Mouse (Mus musculus) CH12.LX (cell line): ENCODE measurements around the gene Tmed2.
A peak's percentile ranks its signal among the peaks of the same experiment; 100 is the strongest.

Experiments used
- CHD2 ChIP-seq: IDR thresholded peaks from 2 replicates; pipeline ENCODE4 v1.6.1; 2011; ENCODE audit warnings: low read length, improper control_type of control experiment
- CTCF ChIP-seq, 2 experiments: IDR thresholded peaks in 1 of 2; conservative IDR thresholded peaks in 1 of 2; 2 replicates each; pipeline ENCODE4 v1.5.1; 2011 to 2012; ENCODE audit warnings: low read depth in 2 of 2, low read length in 2 of 2, improper control_type of control experiment in 1 of 2, inconsistent platforms in 1 of 2, mild to moderate bottlenecking in 1 of 2, moderate library complexity in 1 of 2
- EP300 ChIP-seq: IDR thresholded peaks from 2 replicates; pipeline ENCODE4 v1.6.1; 2011; ENCODE audit warnings: low read length, improper control_type of control experiment
- GABPA ChIP-seq: IDR thresholded peaks from 2 replicates; pipeline ENCODE4 v1.6.1; 2012; ENCODE audit warnings: low read depth, low read length, improper control_type of control experiment, inconsistent platforms; ENCODE audit not compliant: insufficient replicate concordance
- JUND ChIP-seq: conservative IDR thresholded peaks from 2 replicates; pipeline ENCODE4 v1.6.1; 2011; ENCODE audit warnings: low read depth, low read length, improper control_type of control experiment
- MYC ChIP-seq: IDR thresholded peaks from 2 replicates; pipeline ENCODE4 v1.6.1; 2011; ENCODE audit warnings: low read depth, mild to moderate bottlenecking, improper control_type of control experiment, low read length
- NELFE ChIP-seq: IDR thresholded peaks from 2 replicates; pipeline ENCODE4 v1.6.1; 2011; ENCODE audit warnings: low read depth, low read length, improper control_type of control experiment
- PAX5 ChIP-seq: IDR thresholded peaks from 2 replicates; pipeline ENCODE4 v1.6.1; 2012; ENCODE audit warnings: low read length, inconsistent platforms, mixed read lengths
- POLR2A ChIP-seq: IDR thresholded peaks from 2 replicates; pipeline ENCODE4 v1.6.1; 2011; ENCODE audit warnings: low read depth, mild to moderate bottlenecking, improper control_type of control experiment, low read length
- TCF12 ChIP-seq: IDR thresholded peaks from 2 replicates; pipeline ENCODE4 v1.6.1; 2014; ENCODE audit warnings: low read depth, mild to moderate bottlenecking, inconsistent platforms, low read length, improper control_type of control experiment
- ZNF384 ChIP-seq: IDR thresholded peaks from 2 replicates; pipeline ENCODE4 v1.6.1; 2012; ENCODE audit warnings: low read depth, low read length, improper control_type of control experiment, inconsistent platforms

DNA sequence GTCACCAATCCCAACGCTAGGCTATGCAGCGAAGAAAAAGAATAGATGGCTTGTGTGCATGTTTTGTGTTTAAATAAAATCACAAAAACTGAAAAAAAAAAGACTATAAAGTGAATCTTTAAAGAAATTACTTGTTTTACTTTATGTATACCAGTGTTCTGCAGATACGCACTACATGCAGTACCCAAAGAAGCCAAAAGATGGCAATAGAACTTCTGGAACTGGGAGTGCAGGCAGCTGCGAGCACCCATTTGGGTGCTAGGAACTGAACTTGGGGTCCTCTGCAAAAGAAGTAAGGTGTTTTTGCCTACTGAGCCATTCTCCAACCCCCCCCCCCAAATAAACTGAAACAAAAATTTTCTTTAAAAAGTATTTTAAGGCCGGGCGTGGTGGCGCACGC is 17.5 kb upstream of the Tmed2 start:
- TF ChIP-seq CTCF (conservative IDR thresholded peaks at IDR 0.05 in 1 of 2, IDR thresholded peaks at IDR 0.05 in 1 of 2; ENCODE audit: low read depth in 2 of 2, low read length in 2 of 2) (peak in 1 of 2 experiments; percentile 33; a peak in 2 of 4 replicates), EP300 (no peak), MYC (no peak), POLR2A (no peak), ZNF384 (no peak), TCF12 (no peak), JUND (no peak), GABPA (no peak), PAX5 (no peak), NELFE (no peak), CHD2 (no peak)
